Mouse (Mus musculus) c-Kit-positive CD71-positive TER-119-negative erythroid progenitor cells, embryonic 14.5 days (primary cell): Measurements from ENCODE around the gene Macrod2.

Experiments used
- DNase-seq: peaks from one replicate; pipeline ENCODE4 v3.0.0-alpha.2; 2013; ENCODE audit warnings: low read depth

Macrod2 gene

GRCm38 (mm10) chr2:142024534-142025155, 1629.5 kb downstream of the Macrod2 start:
- DNase-seq, result no peak

GRCm38 (mm10) chr2:142026721-142027120, 1631.6 kb downstream of the Macrod2 start:
- no peak for DNase-seq

- DNase-seq, result no peak
Measured at GRCm38 (mm10) chr2:142030756-142031646, 1635.9 kb downstream of the Macrod2 start.

GRCm38 (mm10) chr2:142055576-142055975, 1660.5 kb downstream of the Macrod2 start:
- no peak for DNase-seq

- no peak for DNase-seq
Measured at GRCm38 (mm10) chr2:142057889-142058750, 1663.0 kb downstream of the Macrod2 start.

GRCm38 (mm10) chr2:142058751-142059090, 1663.6 kb downstream of the Macrod2 start:
- DNase-seq, result no peak

GRCm38 (mm10) chr2:142108947-142109346, 1713.8 kb downstream of the Macrod2 start:
- DNase-seq, result no peak

GRCm38 (mm10) chr2:142116623-142117022, 1721.5 kb downstream of the Macrod2 start:
- no peak for DNase-seq

- no peak for DNase-seq
Measured at GRCm38 (mm10) chr2:142128109-142128508, 1733.0 kb downstream of the Macrod2 start.

GRCm38 (mm10) chr2:142129166-142129565, 1734.1 kb downstream of the Macrod2 start:
- no peak for DNase-seq

- DNase-seq, result no peak
Measured at GRCm38 (mm10) chr2:142149310-142149709, 1754.2 kb downstream of the Macrod2 start.

GRCm38 (mm10) chr2:142163506-142164275, 1768.6 kb downstream of the Macrod2 start:
- no peak for DNase-seq

DNA sequence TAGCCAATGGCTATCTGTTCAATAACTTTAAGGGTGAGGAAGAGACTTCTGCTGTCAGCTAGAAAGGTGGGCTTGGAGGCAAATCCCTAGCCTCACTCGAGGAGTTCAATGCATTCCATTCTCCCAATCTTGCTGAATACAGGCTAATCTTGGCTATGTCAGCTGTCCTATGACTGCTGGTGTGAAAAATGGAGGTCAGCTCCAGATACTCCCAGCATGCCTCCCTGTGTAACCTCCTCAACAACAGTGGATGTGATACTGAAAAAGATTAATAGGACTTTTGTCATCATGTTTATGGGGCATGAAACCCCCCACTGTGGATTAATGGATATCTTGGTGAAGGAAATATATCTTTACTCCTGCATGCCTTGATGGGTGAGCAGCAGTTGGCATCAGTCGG, 1774.5 kb downstream of the Macrod2 start:
- no peak for DNase-seq

DNA sequence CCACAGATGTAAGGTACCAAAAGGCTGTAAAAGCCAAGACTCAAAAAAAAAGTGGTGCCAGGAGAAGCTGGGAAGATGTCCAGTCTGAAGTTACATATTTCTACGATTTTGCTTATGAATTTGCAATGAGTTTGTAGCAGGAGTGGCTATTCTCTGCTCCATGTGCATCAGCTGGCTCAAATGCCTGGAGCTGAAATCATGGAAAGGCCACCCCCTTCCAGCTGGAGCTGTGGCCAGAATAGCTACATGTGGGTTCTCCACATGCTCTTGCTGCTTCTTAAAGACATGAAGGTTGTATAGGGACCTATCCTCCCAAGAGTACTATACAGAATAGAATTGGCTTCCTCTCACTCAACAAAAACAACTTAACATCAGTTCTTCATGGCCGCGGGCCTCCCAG, 1777.6 kb downstream of the Macrod2 start:
- no peak for DNase-seq

DNA sequence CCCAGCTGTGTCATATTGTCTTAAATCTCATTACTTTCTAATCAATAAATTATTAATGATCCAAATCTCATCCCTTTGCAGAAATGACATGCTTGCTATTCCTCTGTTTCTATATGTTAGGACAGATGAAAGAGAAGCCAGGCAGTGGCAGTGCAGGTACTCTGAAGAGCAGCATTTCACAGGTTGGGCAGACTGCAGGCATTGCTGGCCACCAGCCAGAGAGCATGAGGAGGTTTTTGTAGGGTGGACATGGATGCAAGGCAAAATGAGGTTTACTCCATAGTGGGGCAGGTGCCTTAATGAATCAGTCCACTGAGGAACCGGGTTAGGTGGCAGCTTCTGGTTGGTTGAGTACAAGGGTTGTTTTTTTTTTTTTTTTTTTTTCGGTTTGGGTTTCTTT, 1778.9 kb downstream of the Macrod2 start:
- no peak for DNase-seq

DNA sequence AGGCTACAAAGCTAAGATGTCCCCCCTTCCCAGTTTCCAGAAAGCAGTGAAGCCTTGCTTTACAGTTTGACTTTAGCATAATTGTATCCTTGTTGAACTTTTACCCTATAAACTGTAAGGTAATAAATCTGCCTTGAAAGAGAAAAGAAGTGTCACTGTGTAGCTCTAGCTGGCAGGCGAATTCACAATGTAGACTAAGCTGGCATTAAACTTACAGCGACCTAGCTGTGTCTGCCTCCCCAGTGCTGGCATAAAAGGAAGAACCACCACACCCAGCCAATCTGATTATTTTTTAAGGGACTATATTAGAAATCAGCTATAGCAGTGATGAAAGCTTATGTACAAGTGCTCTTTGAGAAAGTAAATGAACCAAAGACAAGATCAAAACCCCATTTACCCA, 1791.8 kb downstream of the Macrod2 start:
- DNase-seq, result no peak

DNA sequence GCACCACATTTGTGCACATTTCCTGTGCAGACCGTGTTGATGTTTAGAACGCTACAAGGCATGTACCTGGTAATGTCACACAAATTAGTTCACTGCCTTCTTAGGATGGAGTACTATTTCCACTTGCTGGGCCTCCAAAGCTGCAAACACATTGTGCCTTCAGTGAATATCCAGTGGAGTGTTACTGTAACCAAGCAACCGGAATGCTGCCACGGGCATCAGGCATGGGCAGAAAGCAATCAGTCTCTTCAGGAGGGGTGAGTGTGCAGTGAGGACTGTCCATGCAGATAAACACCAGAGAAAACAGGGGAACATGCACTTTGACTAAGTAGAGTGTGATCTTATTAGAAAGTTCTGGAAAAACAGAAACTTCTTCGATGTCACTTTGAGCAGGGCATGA, 1792.3 kb downstream of the Macrod2 start:
- DNase-seq, result no peak

DNA sequence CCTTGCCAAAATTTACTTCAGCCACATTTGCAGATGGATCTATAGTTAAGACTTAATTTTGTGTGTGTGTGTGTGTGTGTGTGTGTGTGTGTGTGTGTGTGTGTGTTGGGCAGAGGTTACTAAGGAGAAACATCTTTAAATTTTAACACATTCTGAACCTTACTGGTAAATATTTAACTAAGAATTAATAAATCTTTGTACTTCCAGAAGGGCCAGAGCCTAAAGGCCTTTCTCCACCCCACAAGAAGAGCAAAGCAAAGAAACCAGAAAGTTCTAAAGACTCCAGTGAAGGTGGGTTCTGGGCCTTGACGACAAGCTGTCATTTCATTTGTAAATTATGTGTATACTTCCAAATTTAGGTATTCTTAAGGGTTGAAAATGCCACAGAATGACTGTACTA, 1822.3 kb downstream of the Macrod2 start:
- DNase-seq, result no peak

GRCm38 (mm10) chr2:142222137-142222921, 1827.2 kb downstream of the Macrod2 start:
- DNase-seq, result no peak

GRCm38 (mm10) chr2:142222926-142223325, 1827.8 kb downstream of the Macrod2 start:
- no peak for DNase-seq

DNA sequence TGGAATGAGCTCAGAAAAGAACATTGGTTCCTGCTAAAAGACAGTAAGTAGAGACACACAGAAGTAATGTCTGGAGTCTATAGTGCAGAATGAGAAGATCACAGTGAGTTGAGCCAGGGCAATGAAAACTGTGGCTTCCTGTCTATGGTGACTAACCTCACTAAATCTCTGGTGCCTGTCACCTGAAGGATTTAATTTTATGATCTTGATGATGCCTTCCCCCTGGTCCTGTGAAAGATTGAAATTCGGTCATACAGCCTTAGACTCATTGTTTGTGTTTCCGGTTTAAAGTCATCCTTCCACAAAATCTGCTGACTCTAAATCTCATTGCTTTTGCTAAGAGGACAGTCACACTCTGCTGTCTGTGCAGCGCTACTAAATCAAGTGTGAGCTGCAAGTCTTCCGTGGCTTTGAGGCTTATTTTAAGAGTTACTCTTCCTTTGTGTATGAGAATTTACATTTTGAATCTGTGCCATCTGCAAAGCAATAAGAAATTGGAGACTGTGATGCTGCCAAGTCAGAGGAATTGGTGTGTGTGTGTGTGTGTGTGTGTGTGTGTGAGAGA, 1836.0 kb downstream of the Macrod2 start:
- no peak for DNase-seq
